Mouse (Mus musculus): Measurements from ENCODE around the gene Gm42791.

The Gm42791 gene

GRCm38 (mm10) chr5:148916775-148917174 lies 78.2 kb downstream of the Gm42791 start:
- DNase-seq, result no peak

- DNase-seq, result no peak
These were observed 82.7 kb downstream of the Gm42791 start for GRCm38 (mm10) chr5:148912262-148912661.

DNA sequence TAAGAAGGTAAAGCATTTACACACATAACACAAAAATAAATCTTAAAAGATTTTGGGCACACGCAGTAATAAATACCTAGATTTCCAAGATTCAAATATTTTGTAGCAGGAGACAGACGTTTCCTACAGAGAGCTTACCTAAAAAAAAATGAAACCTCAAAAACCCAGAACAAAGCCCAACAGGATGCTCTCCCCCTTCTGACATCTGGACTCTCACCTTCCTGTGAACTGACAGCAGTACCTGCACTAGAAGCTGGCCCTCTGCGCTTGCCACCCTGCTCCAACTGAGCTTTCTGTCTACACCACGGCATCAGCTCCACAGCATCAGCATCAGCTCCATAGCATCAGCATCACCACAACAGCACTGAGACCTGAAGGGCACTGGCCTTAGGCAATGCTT lies 84.9 kb downstream of the Gm42791 start:
- no peak for DNase-seq

- DNase-seq, result peak; percentile 95
These were observed 85.5 kb downstream of the Gm42791 start for GRCm38 (mm10) chr5:148909402-148909801.

DNA sequence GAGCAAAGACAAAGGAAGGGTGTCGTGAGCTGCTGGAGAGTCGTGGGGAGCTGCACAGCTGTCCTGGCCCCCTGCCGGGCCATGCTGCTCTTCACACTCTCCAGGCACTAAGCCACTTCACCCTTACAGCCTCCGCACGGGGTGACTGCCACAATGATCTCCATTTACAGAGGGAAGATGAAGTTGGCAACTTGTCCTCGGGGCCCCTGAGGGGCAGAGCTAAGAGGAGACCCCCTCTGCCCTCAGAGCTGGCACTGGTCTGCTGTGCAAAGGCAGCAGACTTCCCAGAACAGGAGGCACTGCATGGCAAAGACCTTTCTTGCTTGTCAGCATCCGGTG lies 85.9 kb downstream of the Gm42791 start:
- peak; percentile 92 for DNase-seq

- peak; percentile 93 for DNase-seq
These were observed 86.5 kb downstream of the Gm42791 start for GRCm38 (mm10) chr5:148908191-148909056.

- DNase-seq, result no peak
These were observed 88.6 kb downstream of the Gm42791 start for GRCm38 (mm10) chr5:148906305-148906704.

DNA sequence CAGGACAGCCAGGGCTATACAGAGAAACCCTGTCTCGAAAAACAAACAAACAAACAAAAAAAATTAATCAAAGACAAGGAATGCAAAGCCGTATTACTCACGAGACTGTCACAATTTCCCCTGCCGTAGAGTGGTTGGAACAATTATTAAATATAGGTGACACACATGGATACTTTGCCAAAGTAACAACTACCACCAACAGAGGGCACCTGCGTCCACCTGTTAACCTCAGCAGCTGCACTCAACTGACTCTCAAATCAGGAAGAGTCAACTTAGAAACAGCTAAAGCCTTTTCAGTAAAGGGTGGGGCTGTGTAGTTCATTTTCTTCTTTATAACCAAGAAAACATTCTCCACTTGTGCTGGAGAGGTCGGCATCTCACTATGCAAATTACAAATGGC lies 90.1 kb downstream of the Gm42791 start:
- DNase-seq, result no peak

DNA sequence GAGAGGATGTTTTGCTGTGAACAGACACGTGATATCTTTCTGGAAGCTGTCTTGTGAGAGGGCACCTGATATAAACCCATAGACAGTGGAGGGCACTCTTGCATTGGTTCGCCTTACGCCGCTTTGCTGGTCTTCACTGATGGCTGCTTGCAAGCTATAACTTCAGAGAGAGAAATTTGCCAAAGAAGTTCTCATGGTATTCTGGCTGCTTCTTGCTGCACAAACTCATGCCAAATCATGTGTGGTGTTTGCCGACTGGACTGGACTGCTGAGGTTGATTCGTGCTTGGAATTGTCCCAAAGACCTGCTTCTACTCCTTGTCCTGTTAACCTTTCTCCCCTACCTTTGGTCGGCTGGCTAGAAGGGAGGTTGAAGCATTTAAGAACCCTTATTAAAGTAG lies 95.6 kb downstream of the Gm42791 start:
- no peak for DNase-seq

DNA sequence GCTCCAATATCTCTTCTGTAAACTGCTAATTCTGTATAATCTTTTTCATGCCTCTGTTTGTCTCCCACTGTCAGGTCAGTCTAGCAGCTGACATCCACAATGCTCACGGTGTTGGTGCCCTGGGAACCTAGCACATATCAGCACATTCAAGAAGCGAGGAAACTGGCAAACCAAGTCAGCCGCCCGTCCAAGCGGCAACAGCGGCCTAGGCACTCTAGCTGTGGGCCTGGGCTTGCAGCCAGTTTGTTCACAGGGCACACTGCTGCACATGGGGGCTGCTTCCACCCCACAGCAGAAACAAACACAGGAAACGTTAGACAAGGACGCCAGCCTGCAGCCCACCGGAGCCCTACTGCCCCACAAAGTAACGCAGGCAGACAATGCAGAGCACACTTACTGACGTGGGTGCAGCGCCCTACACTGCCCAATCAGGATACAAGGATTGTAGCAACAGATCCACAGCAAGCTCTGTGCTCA lies 97.0 kb downstream of the Gm42791 start:
- DNase-seq, result peak; percentile 93

DNA sequence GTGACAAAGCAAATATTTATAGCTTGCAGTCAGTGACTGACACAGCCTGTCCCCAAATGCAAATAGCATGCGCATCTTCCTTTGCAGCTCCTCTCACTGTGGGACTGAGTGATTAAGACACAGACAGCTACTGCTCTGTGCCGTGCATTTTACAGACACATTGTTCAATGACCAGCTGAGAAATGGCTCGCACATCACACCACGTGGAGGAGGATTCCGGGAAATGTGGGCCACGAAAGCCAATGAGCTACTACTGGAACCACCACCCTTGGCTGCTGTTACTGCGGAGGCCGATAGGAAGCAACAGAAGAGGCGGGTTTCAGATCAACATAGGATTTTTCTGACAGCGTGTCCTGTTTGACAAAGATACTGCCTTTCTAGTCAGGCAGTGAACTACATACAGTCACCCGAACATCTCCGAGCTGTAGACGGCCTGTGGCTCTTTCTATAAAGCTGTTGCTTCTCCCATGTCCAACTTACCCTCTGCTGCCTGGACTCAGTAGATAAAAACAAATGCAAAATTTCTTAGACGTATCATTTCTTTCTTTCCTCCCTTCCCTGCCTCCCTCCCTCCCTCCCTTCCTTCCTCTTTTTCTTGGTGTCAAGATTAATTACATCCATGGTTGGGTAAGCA lies 97.8 kb downstream of the Gm42791 start:
- peak; percentile 96 for DNase-seq

GRCm38 (mm10) chr5:148896515-148896914 lies 98.4 kb downstream of the Gm42791 start:
- no peak for DNase-seq

- no peak for DNase-seq
These were observed 99.1 kb downstream of the Gm42791 start for GRCm38 (mm10) chr5:148895833-148896232.

DNA sequence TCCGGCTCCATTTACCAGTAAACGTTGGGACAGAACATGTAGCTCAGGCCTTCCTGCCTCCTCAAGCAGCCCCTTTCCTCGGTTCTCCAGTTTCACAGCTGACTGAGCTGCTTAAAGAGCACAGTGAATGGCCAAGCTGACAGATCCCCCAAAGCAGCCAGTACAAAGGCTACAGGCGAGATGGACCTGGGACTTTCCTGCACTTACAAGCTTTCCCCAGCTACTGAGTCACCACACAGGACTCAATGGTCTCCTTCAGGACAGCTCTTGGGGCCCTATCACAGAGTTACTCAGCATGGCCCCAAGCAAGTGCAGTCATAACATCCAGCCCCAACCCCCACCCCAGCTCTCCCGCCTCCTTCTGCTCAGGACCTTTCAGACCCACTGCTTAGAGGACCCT lies 99.9 kb downstream of the Gm42791 start:
- no peak for DNase-seq

DNA sequence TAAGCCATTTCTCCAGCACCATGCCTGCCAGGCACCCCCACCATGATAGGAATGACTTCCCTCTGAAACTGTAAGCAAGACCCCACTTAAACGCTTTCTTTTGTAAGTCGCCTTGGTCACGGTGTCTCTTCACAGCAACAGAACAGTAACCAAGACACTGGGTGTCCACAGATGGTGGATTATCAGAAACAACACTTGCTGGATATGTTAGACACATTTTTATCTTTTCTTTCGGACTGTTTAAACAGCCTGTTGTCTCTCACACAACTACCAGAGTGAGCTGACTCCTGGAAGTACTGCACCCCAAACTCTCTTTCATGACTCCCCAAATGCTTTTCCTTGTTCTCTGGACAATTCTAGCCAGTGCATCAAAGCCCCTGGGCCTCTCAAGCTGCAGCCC lies 104.7 kb downstream of the Gm42791 start:
- no peak for DNase-seq

- DNase-seq, result no peak
These were observed 106.9 kb downstream of the Gm42791 start for GRCm38 (mm10) chr5:148888032-148888431.

GRCm38 (mm10) chr5:148885821-148886609 lies 108.9 kb downstream of the Gm42791 start:
- no peak for DNase-seq

- no peak for DNase-seq
These were observed 111.3 kb downstream of the Gm42791 start for GRCm38 (mm10) chr5:148883671-148884070.

GRCm38 (mm10) chr5:148879218-148879617 lies 115.7 kb downstream of the Gm42791 start:
- no peak for DNase-seq

DNA sequence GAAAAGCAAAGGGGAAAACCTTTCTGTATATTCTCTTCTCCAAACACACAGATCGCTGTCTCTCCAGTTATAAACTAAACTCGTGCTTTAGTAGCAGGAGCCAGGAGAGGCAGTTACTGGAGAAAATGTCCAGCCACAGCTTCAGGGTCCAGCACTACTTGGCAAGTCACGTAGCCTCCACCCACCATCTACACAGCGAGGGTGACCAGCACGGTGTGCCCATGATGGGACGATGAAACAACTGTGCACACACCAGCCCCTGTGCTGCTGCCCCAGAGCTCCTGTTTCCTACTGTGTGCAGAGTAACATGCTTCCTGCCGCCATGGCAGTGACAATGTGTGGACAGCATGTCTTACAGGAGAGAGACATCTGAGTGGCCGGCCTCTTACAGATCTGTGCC lies 121.8 kb downstream of the Gm42791 start:
- DNase-seq, result peak; percentile 88

DNA sequence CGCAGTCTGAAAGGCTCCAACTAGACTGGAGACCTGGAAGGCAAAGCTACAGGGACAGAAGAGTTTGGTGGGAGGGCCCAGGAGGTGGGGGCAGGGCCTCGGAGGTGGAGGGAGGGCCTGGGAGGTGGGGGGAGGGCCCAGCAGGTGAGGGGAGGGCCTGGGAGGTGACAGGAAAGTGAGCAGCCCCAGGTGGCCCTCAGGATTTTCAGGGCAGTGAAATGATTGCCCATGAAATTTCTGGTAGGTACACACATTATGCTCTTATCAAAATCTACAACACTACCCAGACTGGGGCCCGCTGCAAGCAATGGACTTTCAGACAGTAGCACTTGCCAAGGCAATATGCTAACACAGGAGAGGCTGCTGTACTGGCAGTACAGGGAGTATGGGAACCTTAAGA lies 125.4 kb downstream of the Gm42791 start:
- no peak for DNase-seq

DNA sequence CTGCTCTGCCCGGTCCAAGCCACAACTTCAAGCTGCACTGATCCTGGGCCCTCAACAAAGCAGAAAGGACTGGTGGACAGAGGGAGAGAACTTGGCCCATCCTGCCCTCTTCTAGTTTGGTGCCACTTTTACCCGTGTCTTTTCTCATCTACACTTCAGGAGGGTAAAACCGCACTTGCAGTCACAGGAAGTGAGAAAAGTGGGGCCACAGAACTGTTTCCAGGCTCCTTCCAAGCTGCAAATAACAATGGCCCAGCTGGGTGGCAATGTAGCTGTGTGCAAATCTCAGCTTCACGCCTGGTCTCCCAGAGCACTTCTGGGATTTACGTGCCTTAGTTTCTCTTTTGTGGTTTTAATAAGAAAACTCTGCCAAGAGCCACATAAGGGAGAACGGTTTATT lies 127.2 kb downstream of the Gm42791 start:
- no peak for DNase-seq

GRCm38 (mm10) chr5:148867171-148867570 lies 127.8 kb downstream of the Gm42791 start:
- DNase-seq, result no peak

GRCm38 (mm10) chr5:148866571-148866970 lies 128.4 kb downstream of the Gm42791 start:
- peak; percentile 71 for DNase-seq

All from heart, adult 11 months (tissue).